10 mouse cellular contexts compared by ENCODE assay signal in genomic region chr1:189675421-189675820, GRCm38 (mm10). TPM values are rescaled to one million over a fixed set of nuclear protein-coding genes. Genes with fewer than 3 reads are reported as not detected.
A peak's percentile ranks its signal among the peaks of the same experiment; 100 is the strongest.
DNase-seq lines count a peak whose midpoint lies in the region; ATAC-seq lines count a peak whose summit lies in the region.
"Had no signal": no experiment of that assay in that cellular context is flagged by ENCODE, and none has a peak within 500 bp of the region (broad histone marks: within the 10 kb centered on the region; RNA-seq: fewer than 3 reads in every experiment).

No protein-coding gene starts in this region.

- H3K4me3 ChIP-seq in midbrain, embryonic 16.5 days (ENCODE audit: low read depth, low read length): no peak overlapping the region
- H3K4me3 ChIP-seq in midbrain, embryonic 10.5 days: no peak overlapping the region
- H3K4me3 ChIP-seq in hindbrain, embryonic 13.5 days: no peak overlapping the region
- H3K4me3 ChIP-seq: heart, embryonic 13.5 days; stomach, embryonic 15.5 days had no signal

- ATAC-seq in midbrain, embryonic 16.5 days: peak; percentile 54
- no peak for ATAC-seq in hindbrain, embryonic 13.5 days (ENCODE audit: low FRiP score)

- no peak overlapping the region for H3K4me2 ChIP-seq in midbrain, embryonic 16.5 days (ENCODE audit: low read length)
- H3K4me2 ChIP-seq in hindbrain, embryonic 13.5 days: no peak overlapping the region
- H3K4me2 ChIP-seq: heart, embryonic 13.5 days; stomach, embryonic 15.5 days had no signal

- H3K27me3 ChIP-seq in midbrain, embryonic 16.5 days (ENCODE audit: control insufficient read depth, insufficient read depth, low read depth, low read length): no peaks in the 10 kb centered on the region
- no peaks in the 10 kb centered on the region for H3K27me3 ChIP-seq in midbrain, embryonic 10.5 days (ENCODE audit: low read depth, poor library complexity, severe bottlenecking)
- H3K27me3 ChIP-seq in hindbrain, embryonic 13.5 days: no peaks in the 10 kb centered on the region
- H3K27me3 ChIP-seq: heart, embryonic 13.5 days; stomach, embryonic 15.5 days had no signal

- intact Hi-C loops in gastrocnemius, postnatal 36 days (cut with DNase I): loop anchor here (5.0 kb wide), 1 partner anchor 653 kb away; no protein-coding TSS in a partner anchor

- peak; percentile 33 for DNase-seq in gastrocnemius, adult 18-20 months (ENCODE audit: low spot score)
- DNase-seq in gastrocnemius, postnatal 36 days: no peak
- no peak for DNase-seq in midbrain, embryonic 10.5 days (ENCODE audit: low spot score)
- DNase-seq in c-Kit-positive CD71-positive TER-119-negative erythroid progenitor cells, embryonic 14.5 days (ENCODE audit: low read depth): peak; percentile 33
- peak; percentile 57 for DNase-seq in kidney, postnatal 14 days
- DNase-seq in retina, postnatal 1 day: peak; percentile 33

- no peak overlapping the region for H3K9ac ChIP-seq in midbrain, embryonic 16.5 days (ENCODE audit: low read depth, low read length)
- no peak overlapping the region for H3K9ac ChIP-seq in hindbrain, embryonic 13.5 days
- H3K9ac ChIP-seq: heart, embryonic 13.5 days; stomach, embryonic 15.5 days had no signal

- 88% methylated on average over 1 of the region's 1 CpGs for WGBS in midbrain, embryonic 16.5 days
- 94% methylated on average over 1 of the region's 1 CpGs for WGBS in midbrain, embryonic 10.5 days
- 94% methylated on average over 1 of the region's 1 CpGs for WGBS in hindbrain, embryonic 13.5 days

- H3K36me3 ChIP-seq in midbrain, embryonic 16.5 days (ENCODE audit: control insufficient read depth, insufficient read depth, low read length): no peaks in the 10 kb centered on the region
- peaks cover 98% of the 10 kb centered on the region for H3K36me3 ChIP-seq in midbrain, embryonic 10.5 days
- peaks cover 17% of the 10 kb centered on the region; the same call in 1 of the 2 replicates for H3K36me3 ChIP-seq in hindbrain, embryonic 13.5 days

- H3K4me1 ChIP-seq in midbrain, embryonic 16.5 days (ENCODE audit: control insufficient read depth, insufficient read depth, low read length): no peaks in the 10 kb centered on the region
- no peaks in the 10 kb centered on the region for H3K4me1 ChIP-seq in midbrain, embryonic 10.5 days
- H3K4me1 ChIP-seq in hindbrain, embryonic 13.5 days (replicated peaks): no peaks in the 10 kb centered on the region
- H3K4me1 ChIP-seq: heart, embryonic 13.5 days; stomach, embryonic 15.5 days had no signal

- no peaks in the 10 kb centered on the region for H3K9me3 ChIP-seq in midbrain, embryonic 16.5 days (replicated peaks; ENCODE audit: control insufficient read depth, low read length, poor library complexity, severe bottlenecking)
- no peaks in the 10 kb centered on the region for H3K9me3 ChIP-seq in midbrain, embryonic 10.5 days (replicated peaks)
- H3K9me3 ChIP-seq in hindbrain, embryonic 13.5 days: no peaks in the 10 kb centered on the region
- H3K9me3 ChIP-seq: heart, embryonic 13.5 days; stomach, embryonic 15.5 days had no signal

- no peak overlapping the region for H3K27ac ChIP-seq in midbrain, embryonic 16.5 days (ENCODE audit: low read length)
- no peak overlapping the region for H3K27ac ChIP-seq in midbrain, embryonic 10.5 days (replicated peaks)
- no peak overlapping the region for H3K27ac ChIP-seq in hindbrain, embryonic 13.5 days
- H3K27ac ChIP-seq: heart, embryonic 13.5 days; stomach, embryonic 15.5 days had no signal

RNA-seq across cellular contexts. Expression of gene Cenpf, which starts 12.5 kb away (rescaled TPM):
- total RNA-seq in gastrocnemius, adult 18-20 months (2021): under 1 TPM; 0.05 to 0.26 TPM
- total RNA-seq in gastrocnemius, postnatal 36 days (2021): under 1 TPM; 0.79 to 0.81 TPM
- 10.1 and 11.2 TPM in 2 replicates for polyA plus RNA-seq in midbrain, embryonic 16.5 days (2015; fragmentation: Nextera tagmentation; extraction: Ambion mirVana)
- 131 and 136 TPM in 2 replicates for polyA plus RNA-seq in midbrain, embryonic 10.5 days (2016; fragmentation: Nextera tagmentation; extraction: Ambion mirVana)
- polyA plus RNA-seq in hindbrain, embryonic 13.5 days (2015; fragmentation: Nextera tagmentation; extraction: Ambion mirVana): 26.8 and 28.4 TPM in 2 replicates

RNA-seq across cellular contexts. Expression of gene Ptpn14, which starts 52.6 kb away (rescaled TPM):
- 10 to 100 TPM; 14.5 to 15.0 TPM for total RNA-seq in gastrocnemius, adult 18-20 months (2021)
- 10 to 100 TPM in 1 of 2 experiments, 1 to 10 TPM in 1; 9.7 to 13.0 TPM for total RNA-seq in gastrocnemius, postnatal 36 days (2021)
- 1.0 and 1.2 TPM in 2 replicates for polyA plus RNA-seq in midbrain, embryonic 16.5 days (2015; fragmentation: Nextera tagmentation; extraction: Ambion mirVana)
- 4.5 and 4.6 TPM in 2 replicates for polyA plus RNA-seq in midbrain, embryonic 10.5 days (2016; fragmentation: Nextera tagmentation; extraction: Ambion mirVana)
- 1.9 TPM in 2 replicates for polyA plus RNA-seq in hindbrain, embryonic 13.5 days (2015; fragmentation: Nextera tagmentation; extraction: Ambion mirVana)

Comparison
In these comparisons a context has a peak if more than half of its experiments do, and no peak if none do; other contexts are left out.
1. DNase-seq: peak in gastrocnemius, adult 18-20 months (single experiment), c-Kit-positive CD71-positive TER-119-negative erythroid progenitor cells, embryonic 14.5 days (single experiment), kidney, postnatal 14 days (single experiment) and retina, postnatal 1 day (single experiment); none in gastrocnemius, postnatal 36 days (0 of 2) and midbrain, embryonic 10.5 days (single experiment).